Mouse (Mus musculus): ENCODE data around the gene Map1lc3b. TPM values are rescaled to one million over a fixed set of nuclear protein-coding genes. Genes with fewer than 3 reads are reported as not detected.
A peak's percentile ranks its signal among the peaks of the same experiment; 100 is the strongest.

Gene Map1lc3b
- 262 and 284 TPM in 2 replicates for total RNA-seq (2014; rRNA removed)
- polyA plus RNA-seq (2015; fragmentation: Nextera tagmentation; extraction: Ambion mirVana) = 386 and 390 TPM in 2 replicates

DNA sequence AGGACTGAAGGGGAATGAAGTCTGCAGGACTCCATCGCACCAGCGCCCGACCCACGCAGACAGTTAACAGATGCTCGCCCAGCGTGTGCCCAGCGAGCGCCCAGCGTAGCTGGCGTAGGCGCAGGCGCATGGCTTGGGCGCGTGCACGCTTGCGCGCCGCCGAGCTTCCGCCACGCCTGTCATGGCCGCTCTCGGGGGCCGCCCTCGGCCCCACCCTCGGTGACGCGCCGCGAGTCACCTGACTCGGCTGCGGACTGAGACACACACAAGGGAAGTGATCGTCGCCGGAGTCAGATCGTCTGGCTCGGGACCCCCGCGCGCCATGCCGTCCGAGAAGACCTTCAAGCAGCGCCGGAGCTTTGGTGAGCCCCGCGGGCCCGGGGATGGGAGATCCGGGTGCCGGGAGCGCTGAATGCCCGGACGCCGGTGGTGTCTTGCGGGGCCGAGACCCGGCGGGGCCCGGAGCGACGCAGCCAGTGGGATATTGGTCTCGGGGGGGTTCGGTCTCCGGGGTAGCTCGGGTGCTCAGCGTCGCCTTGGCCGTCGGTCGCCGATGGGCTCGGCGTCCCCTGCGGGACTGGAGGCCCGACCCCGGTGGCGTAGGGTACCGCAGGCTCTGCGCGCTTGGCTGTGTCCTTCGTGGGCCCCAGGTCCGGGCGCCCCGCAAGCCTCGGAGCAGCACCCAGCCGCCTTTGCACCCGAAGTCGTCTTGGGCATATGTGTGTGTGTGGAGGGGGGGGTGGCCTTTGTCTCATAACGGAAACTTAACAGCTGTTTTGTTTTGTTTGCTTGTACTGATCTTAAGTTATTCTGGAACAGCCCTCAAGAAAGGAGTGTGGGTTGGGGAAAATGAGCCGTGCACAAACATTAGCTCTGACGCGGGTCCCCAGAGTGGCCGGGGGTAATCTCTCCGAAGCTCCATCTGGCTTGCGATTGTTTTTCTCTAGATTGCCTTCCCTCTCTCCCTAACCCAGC is at the start of gene Map1lc3b:
TSS of gene Map1lc3b (plus strand) at position 159 of the 975 bp plus-strand sequence.
- TF ChIP-seq CTCF (IDR thresholded peaks at IDR 0.05; ENCODE audit: low read depth) = no peak
- Histone ChIP-seq H3K4me1 (ENCODE audit: insufficient read depth) (peaks cover 18% of the 10 kb centered on the region), H3K4me3 (ENCODE audit: low read depth, low read length) (peak within 1 kb of the TSS; percentile 83)

DNA sequence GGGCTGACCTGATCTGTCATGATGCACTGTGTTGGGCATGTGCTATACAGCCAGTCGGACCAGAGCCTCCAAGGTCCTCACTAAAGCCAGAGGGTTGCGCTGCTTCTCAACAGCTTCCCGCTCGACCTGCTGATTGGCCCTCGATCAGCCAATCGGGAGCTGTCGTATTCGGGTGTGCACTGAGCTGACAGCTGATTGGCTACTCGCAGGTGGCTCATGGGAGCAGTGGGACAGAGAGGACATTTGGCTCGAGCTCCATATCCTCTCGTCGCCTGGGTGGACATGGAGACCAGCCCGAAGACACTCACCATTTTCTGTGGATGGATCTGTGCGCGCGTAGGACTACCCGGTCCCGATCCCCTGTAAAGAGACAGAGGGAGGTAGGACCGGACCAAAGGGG is 48.3 kb upstream of the Map1lc3b start:
- Histone ChIP-seq H3K36me3 (ENCODE audit: insufficient read depth) (no peaks in the 10 kb centered on the region), H3K4me3 (ENCODE audit: low read depth, low read length) (no peak overlapping the region), H3K9ac (no peak overlapping the region), H3K9me3 (ENCODE audit: low read length) (no peaks in the 10 kb centered on the region), H3K27me3 (ENCODE audit: insufficient read depth, low read length) (no peaks in the 10 kb centered on the region), H3K4me2 (ENCODE audit: low read depth) (no peak overlapping the region), H3K27ac (ENCODE audit: low read depth, low read length) (no peak overlapping the region), H3K4me1 (ENCODE audit: insufficient read depth) (no peaks in the 10 kb centered on the region)
- 85% methylated on average over 19 of the region's 19 CpGs for WGBS
- TF ChIP-seq CTCF (IDR thresholded peaks at IDR 0.05; ENCODE audit: low read depth) = no peak
- DNase-seq (no peak), ATAC-seq (no peak)

More for the DNA sequence above, at the start of gene Map1lc3b:
- peak; percentile 99 for DNase-seq
- Histone ChIP-seq H3K9ac (peak within 1 kb of the TSS; percentile 89), H3K36me3 (ENCODE audit: insufficient read depth) (peaks cover 17% of the 10 kb centered on the region), H3K4me2 (ENCODE audit: low read depth) (peak within 1 kb of the TSS; percentile 86), H3K27ac (ENCODE audit: low read depth, low read length) (peak within 1 kb of the TSS; percentile 87), H3K9me3 (ENCODE audit: low read length) (no peaks in the 10 kb centered on the region), H3K27me3 (ENCODE audit: insufficient read depth, low read length) (no peaks in the 10 kb centered on the region)
- peak; percentile 85 for ATAC-seq
- whole genome bisulfite sequencing = 2% methylated on average over 94 of the region's 94 CpGs

DNA sequence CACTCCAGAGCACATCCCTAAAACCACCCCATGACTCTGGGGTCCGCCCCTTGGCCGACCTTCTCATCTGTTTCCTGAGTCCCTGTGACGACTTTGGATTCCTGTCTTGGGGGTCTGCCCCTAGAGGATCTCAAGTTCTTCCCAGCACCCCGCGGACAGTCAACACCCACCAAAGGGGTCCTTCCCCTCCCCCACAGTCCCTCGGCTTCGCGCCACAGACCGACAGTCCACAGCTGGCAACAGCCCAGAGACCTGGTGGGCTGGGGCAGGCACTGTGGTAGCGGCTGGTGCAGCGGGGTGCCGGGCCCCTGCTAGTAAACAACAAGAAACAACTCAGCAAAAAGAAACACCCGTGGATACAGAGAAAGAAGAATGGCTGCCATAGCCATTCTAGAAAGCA is 47.3 kb upstream of the Map1lc3b start:
- ATAC-seq (no peak), DNase-seq (no peak)
- Histone ChIP-seq H3K27me3 (ENCODE audit: insufficient read depth, low read length) (no peaks in the 10 kb centered on the region), H3K4me1 (ENCODE audit: insufficient read depth) (no peaks in the 10 kb centered on the region), H3K9ac (no peak overlapping the region), H3K36me3 (ENCODE audit: insufficient read depth) (no peaks in the 10 kb centered on the region), H3K9me3 (ENCODE audit: low read length) (no peaks in the 10 kb centered on the region), H3K4me3 (ENCODE audit: low read depth, low read length) (no peak overlapping the region), H3K27ac (ENCODE audit: low read depth, low read length) (no peak overlapping the region), H3K4me2 (ENCODE audit: low read depth) (no peak overlapping the region)
- 53% methylated on average over 13 of the region's 13 CpGs for WGBS
- TF ChIP-seq CTCF (IDR thresholded peaks at IDR 0.05; ENCODE audit: low read depth) = no peak

DNA sequence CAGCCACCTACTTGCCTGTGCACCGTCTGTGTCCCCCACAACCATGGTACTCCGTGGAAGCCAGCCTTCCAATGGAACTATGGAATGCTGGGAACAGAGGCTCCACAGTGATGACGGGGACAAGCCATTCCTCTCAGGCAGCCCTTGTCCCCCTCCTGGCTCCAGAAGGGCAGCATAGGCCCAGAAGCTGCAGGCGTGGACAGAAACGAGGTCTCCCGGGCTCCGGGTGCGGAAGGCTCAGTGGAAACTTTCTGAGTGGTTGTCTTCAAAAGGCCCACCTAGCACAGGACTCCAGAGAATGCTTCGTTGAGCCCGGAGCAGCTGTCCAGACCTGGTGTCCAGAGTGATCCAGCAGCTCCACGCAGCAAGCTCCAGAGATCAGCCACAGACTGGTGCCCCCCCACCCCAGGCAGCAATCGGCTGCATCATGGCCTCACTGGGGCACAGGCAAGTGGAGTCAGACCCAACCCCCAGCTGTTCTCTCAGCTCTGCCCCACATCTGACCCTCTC is 45.8 kb upstream of the Map1lc3b start, which contains the start of gene 1700018B08Rik:
TSS of gene 1700018B08Rik (minus strand) at position 45 of the 510 bp plus-strand sequence.
- Histone ChIP-seq H3K27me3 (ENCODE audit: insufficient read depth, low read length) (no peaks in the 10 kb centered on the region), H3K27ac (ENCODE audit: low read depth, low read length) (no peak within 1 kb of the TSS), H3K9ac (no peak within 1 kb of the TSS), H3K36me3 (ENCODE audit: insufficient read depth) (peaks cover 3% of the 10 kb centered on the region), H3K4me1 (ENCODE audit: insufficient read depth) (no peaks in the 10 kb centered on the region), H3K4me3 (ENCODE audit: low read depth, low read length) (no peak within 1 kb of the TSS), H3K9me3 (ENCODE audit: low read length) (no peaks in the 10 kb centered on the region), H3K4me2 (ENCODE audit: low read depth) (no peak within 1 kb of the TSS)
- DNase-seq = no peak
- 88% methylated on average over 12 of the region's 12 CpGs for WGBS
- TF ChIP-seq CTCF (IDR thresholded peaks at IDR 0.05; ENCODE audit: low read depth) = no peak
- no peak for ATAC-seq

DNA sequence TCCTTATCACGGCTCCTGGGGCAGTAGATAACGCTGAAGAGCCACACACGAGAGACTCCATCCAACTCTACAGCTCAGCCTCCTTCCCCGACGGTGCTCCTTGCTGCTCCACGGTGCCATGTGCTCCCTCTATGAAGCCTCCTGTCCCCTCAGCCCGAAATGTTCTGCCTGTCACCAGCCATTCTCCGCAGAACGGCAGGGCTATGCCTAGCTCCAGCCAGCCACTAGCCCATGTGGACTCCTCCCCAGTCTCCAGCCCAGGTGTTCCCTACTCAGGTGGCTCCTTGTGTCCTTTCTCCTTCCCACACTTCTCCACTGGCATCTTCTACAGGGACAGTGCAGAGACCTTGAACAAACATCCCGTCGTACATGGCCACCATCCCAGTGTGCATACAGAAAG is 45.2 kb upstream of the Map1lc3b start:
- DNase-seq (no peak), ATAC-seq (no peak)
- no peak overlapping the region for H3K4me2 ChIP-seq (ENCODE audit: low read depth)
- no peaks in the 10 kb centered on the region for H3K27me3 ChIP-seq (ENCODE audit: insufficient read depth, low read length)
- no peak overlapping the region for H3K9ac ChIP-seq
- H3K36me3 ChIP-seq (ENCODE audit: insufficient read depth) = peaks cover 9% of the 10 kb centered on the region
- H3K4me1 ChIP-seq (ENCODE audit: insufficient read depth) = no peaks in the 10 kb centered on the region
- no peak overlapping the region for H3K27ac ChIP-seq (ENCODE audit: low read depth, low read length)
- H3K4me3 ChIP-seq (ENCODE audit: low read depth, low read length) = no peak overlapping the region
- no peaks in the 10 kb centered on the region for H3K9me3 ChIP-seq (ENCODE audit: low read length)
- WGBS = 81% methylated on average over 11 of the region's 11 CpGs
- no peak for TF ChIP-seq CTCF (IDR thresholded peaks at IDR 0.05; ENCODE audit: low read depth)

DNA sequence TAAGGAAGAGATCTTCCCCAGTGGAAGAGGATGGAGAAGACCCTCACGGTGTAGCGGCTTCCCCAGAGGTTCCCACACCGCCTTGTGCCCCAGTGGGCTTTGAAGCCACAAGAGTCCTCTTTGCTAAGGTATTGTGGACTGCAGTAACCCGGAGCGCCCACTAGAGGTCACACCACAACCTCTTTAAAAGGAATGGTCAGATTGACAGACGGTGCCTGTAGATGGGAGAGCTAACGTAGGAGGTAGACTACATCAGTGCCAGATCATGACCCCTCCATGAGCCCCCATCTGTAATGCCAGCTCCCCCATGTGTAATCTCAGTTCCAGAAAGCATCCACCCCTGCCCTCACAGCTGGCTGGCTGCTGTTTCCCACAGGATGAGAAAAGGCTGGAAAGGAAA is 43.0 kb upstream of the Map1lc3b start:
- Histone ChIP-seq H3K9ac (no peak overlapping the region), H3K9me3 (ENCODE audit: low read length) (no peaks in the 10 kb centered on the region), H3K4me1 (ENCODE audit: insufficient read depth) (no peaks in the 10 kb centered on the region), H3K4me2 (ENCODE audit: low read depth) (no peak overlapping the region), H3K36me3 (ENCODE audit: insufficient read depth) (peaks cover 30% of the 10 kb centered on the region), H3K4me3 (ENCODE audit: low read depth, low read length) (no peak overlapping the region), H3K27ac (ENCODE audit: low read depth, low read length) (no peak overlapping the region), H3K27me3 (ENCODE audit: insufficient read depth, low read length) (no peaks in the 10 kb centered on the region)
- TF ChIP-seq CTCF (IDR thresholded peaks at IDR 0.05; ENCODE audit: low read depth) = peak; percentile 89
- peak; percentile 51; the same call in 1 of the 2 replicates for ATAC-seq
- WGBS = 11% methylated on average over 7 of the region's 7 CpGs
- peak; percentile 85 for DNase-seq

DNA sequence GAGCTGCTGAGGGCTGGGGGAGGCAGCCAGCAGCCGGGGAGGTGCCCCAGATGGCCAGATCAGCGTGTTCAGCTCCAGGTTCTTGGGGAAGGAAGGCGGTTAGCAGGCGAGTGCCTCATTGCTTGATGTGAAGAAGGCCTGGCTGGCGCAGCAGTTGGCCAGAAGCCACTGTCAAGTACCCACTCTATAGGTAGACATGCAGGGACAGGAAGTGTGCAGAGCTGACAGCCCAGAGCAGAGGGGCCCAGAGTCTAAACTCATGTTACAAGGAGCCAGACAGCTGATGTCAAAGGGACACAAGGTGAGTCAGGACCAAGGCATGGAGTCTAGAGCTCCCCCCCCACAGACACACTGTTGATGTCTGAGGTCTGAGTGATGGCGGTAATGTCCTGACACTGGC is 40.1 kb upstream of the Map1lc3b start:
- DNase-seq (no peak), ATAC-seq (no peak)
- Histone ChIP-seq H3K36me3 (ENCODE audit: insufficient read depth) (peaks cover 52% of the 10 kb centered on the region), H3K9ac (no peak overlapping the region), H3K4me2 (ENCODE audit: low read depth) (no peak overlapping the region), H3K9me3 (ENCODE audit: low read length) (no peaks in the 10 kb centered on the region), H3K4me3 (ENCODE audit: low read depth, low read length) (no peak overlapping the region), H3K27me3 (ENCODE audit: insufficient read depth, low read length) (no peaks in the 10 kb centered on the region), H3K27ac (ENCODE audit: low read depth, low read length) (no peak overlapping the region), H3K4me1 (ENCODE audit: insufficient read depth) (no peaks in the 10 kb centered on the region)
- TF ChIP-seq CTCF (IDR thresholded peaks at IDR 0.05; ENCODE audit: low read depth) = no peak
- WGBS = 91% methylated on average over 6 of the region's 6 CpGs

Data from forebrain, postnatal 0 days (tissue).